In the genomic region with DNA sequence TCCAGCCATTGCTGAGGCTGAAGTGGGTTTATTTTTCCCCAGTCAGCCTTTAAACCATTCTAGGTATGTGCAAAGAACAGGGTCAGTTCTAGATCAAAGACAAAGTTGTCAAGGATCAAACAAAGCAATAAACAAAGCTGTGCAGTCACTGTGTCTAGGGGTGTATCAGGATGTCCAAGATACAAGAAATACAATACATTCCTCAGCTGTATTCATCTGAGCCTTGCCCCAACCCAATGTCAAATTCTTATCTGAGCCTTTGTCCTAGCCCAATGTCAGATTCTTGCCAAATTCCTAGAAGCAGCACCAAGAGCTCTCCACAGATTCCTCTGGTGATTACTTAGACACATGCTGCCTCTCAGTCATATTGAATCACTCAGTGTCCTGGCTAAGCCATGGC, we compare ENCODE assay signal across 25 mouse cellular contexts.
"Had no signal": no experiment of that assay in that cellular context is flagged by ENCODE, and none has a peak within 500 bp of the region (broad histone marks: within the 10 kb centered on the region; RNA-seq: fewer than 3 reads in every experiment).

No protein-coding gene starts in this region.

- H3K9ac ChIP-seq: embryonic facial prominence, embryonic 12.5 days; embryonic facial prominence, embryonic 13.5 days; embryonic facial prominence, embryonic 15.5 days; forebrain, embryonic 12.5 days; forebrain, embryonic 13.5 days; forebrain, embryonic 15.5 days; forebrain, postnatal 0 days had no signal

- DNase-seq: cerebellum, postnatal 14 days; cerebellum, postnatal 25 days; cerebellum, postnatal 36 days; embryo, embryonic 11 days; forebrain, postnatal 0 days; gastrocnemius, adult 2 months; gastrocnemius, postnatal 10 days; gastrocnemius, postnatal 14 days; gastrocnemius, postnatal 25 days; gastrocnemius, postnatal 36 days; heart, adult 18-20 months; heart, adult 2 months had no signal

- H3K27me3 ChIP-seq: embryonic facial prominence, embryonic 12.5 days; embryonic facial prominence, embryonic 13.5 days; embryonic facial prominence, embryonic 15.5 days; forebrain, embryonic 12.5 days; forebrain, embryonic 13.5 days; forebrain, embryonic 15.5 days had no signal

- H3K4me3 ChIP-seq: embryonic facial prominence, embryonic 10.5 days; embryonic facial prominence, embryonic 12.5 days; embryonic facial prominence, embryonic 13.5 days; embryonic facial prominence, embryonic 15.5 days; erythroblast, embryonic 14.5 days; forebrain, embryonic 10.5 days; forebrain, embryonic 12.5 days; forebrain, embryonic 13.5 days; forebrain, embryonic 15.5 days; gastrocnemius, adult 2 months; heart, adult 2 months; heart, embryonic 10.5 days had no signal

- H3K9me3 ChIP-seq: forebrain, embryonic 15.5 days; heart, embryonic 10.5 days had no signal

- ATAC-seq: forebrain, embryonic 13.5 days; forebrain, embryonic 14.5 days; forebrain, embryonic 15.5 days; forebrain, embryonic 16.5 days; forebrain, postnatal 0 days had no signal

- H3K36me3 ChIP-seq: embryonic facial prominence, embryonic 10.5 days; embryonic facial prominence, embryonic 12.5 days; embryonic facial prominence, embryonic 13.5 days; embryonic facial prominence, embryonic 15.5 days; forebrain, embryonic 10.5 days; forebrain, embryonic 12.5 days; forebrain, embryonic 15.5 days; heart, embryonic 10.5 days had no signal

- H3K4me1 ChIP-seq: embryonic facial prominence, embryonic 10.5 days; embryonic facial prominence, embryonic 12.5 days; embryonic facial prominence, embryonic 13.5 days; embryonic facial prominence, embryonic 15.5 days; forebrain, embryonic 10.5 days; forebrain, embryonic 12.5 days; forebrain, embryonic 13.5 days; forebrain, embryonic 15.5 days; heart, embryonic 10.5 days had no signal

- H3K27ac ChIP-seq: embryonic facial prominence, embryonic 10.5 days; embryonic facial prominence, embryonic 12.5 days; embryonic facial prominence, embryonic 13.5 days; embryonic facial prominence, embryonic 15.5 days; forebrain, embryonic 10.5 days; forebrain, embryonic 12.5 days; forebrain, embryonic 13.5 days; forebrain, embryonic 15.5 days; gastrocnemius, adult 2 months; heart, adult 2 months; heart, embryonic 10.5 days had no signal

- H3K4me2 ChIP-seq: embryonic facial prominence, embryonic 12.5 days; embryonic facial prominence, embryonic 13.5 days; embryonic facial prominence, embryonic 15.5 days; forebrain, embryonic 12.5 days; forebrain, embryonic 13.5 days; forebrain, embryonic 15.5 days; heart, embryonic 11.5 days had no signal
